Mouse (Mus musculus): ENCODE results near the gene Rgs14. TPM values are rescaled to one million over a fixed set of nuclear protein-coding genes. Genes with fewer than 3 reads are reported as not detected.

Rgs14 gene
- polyA plus RNA-seq, 1 experiment from 2014 or later: 1.3 TPM

DNA sequence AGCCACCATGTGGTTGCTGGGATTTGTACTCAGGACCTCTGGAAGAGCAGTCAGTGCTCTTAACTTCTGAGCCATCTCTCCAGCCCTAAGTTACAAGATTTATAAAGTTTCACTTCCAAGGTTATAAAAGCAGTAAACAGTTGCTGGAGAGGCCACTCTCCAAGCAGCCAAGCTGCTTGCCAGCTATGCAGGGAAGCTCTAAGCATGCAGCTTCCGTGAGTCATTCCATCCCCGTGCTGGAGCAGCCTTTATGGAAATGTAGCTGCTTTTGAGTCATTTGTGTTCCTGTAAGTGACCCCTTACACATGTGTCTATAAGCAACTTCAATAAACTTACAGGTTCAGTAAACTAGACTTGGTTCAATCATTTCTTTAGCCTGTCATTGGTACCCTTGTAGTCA, 61.0 kb downstream of the Rgs14 start:
- Histone ChIP-seq H3K36me3 (no peaks in the 10 kb centered on the region), H3K4me3 (no peak overlapping the region), H3K4me2 (replicated peaks) (no peak overlapping the region), H3K27ac (no peak overlapping the region), H3K27me3 (no peaks in the 10 kb centered on the region), H3K4me1 (no peaks in the 10 kb centered on the region), H3K9ac (no peak overlapping the region), H3K9me3 (peaks cover 9% of the 10 kb centered on the region; the same call in 1 of the 2 replicates)
- 74% methylated on average over 2 of the region's 2 CpGs for WGBS
- no peak for ATAC-seq (ENCODE audit: low FRiP score, low read depth)

DNA sequence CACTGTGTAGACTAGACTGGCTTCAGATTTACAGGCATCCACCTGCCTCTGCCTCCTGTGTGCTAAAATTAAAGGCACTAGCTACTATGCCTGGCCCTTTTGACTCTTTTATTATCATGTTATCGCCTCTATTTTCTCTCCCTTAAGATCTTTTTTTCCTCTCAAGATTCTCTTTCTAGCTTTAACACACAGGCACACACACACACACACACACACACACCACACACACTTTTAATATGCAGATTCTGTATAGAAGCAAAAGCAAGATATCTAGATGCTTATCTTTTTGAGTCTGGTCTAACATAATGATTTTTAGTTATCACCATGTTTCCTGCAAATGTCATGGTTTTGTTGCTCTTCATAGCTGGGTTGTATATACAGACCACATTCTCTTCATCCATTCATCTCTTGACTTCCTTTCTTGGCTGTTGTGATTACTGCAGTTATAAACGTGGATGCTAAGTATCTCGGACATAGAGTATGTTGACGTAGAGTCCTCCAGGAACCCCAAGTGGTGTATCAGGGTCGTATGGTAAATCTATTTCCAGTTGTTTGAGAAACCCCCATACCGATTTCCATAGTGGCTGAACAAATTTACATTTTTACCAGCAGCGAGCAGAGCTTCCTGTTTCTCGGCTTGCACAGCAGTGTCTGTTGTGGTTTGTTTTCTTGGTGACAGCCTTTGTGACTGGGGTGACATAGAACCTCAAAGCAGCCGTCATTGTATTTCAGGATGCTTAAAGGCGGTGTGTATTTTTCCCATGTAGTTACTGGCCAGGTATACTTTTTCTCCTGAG, 62.6 kb downstream of the Rgs14 start:
- Histone ChIP-seq H3K27me3 (no peaks in the 10 kb centered on the region), H3K27ac (no peak overlapping the region), H3K4me1 (no peaks in the 10 kb centered on the region), H3K4me2 (replicated peaks) (no peak overlapping the region), H3K36me3 (no peaks in the 10 kb centered on the region), H3K9ac (no peak overlapping the region), H3K4me3 (no peak overlapping the region), H3K9me3 (peaks cover 9% of the 10 kb centered on the region; the same call in 1 of the 2 replicates)
- 78% methylated on average over 10 of the region's 10 CpGs for WGBS
- no peak for ATAC-seq (ENCODE audit: low FRiP score, low read depth)

Other genes with a start within 250 kb of the Rgs14 start
- not detected in 2 replicates for gene Gm17617, start 236.2 kb upstream of the Rgs14 start, polyA plus RNA-seq (2015; fragmentation: Nextera tagmentation; extraction: Ambion mirVana)
- 11.8 and 12.0 TPM in 2 replicates for gene Fgfr4, start 217.1 kb upstream of the Rgs14 start, polyA plus RNA-seq (2015; fragmentation: Nextera tagmentation; extraction: Ambion mirVana)
- 80.4 and 82.4 TPM in 2 replicates for gene Nsd1, start 159.9 kb upstream of the Rgs14 start, polyA plus RNA-seq (2015; fragmentation: Nextera tagmentation; extraction: Ambion mirVana)
- 371 and 378 TPM in 2 replicates for gene Prelid1, start 49.2 kb upstream of the Rgs14 start, polyA plus RNA-seq (2015; fragmentation: Nextera tagmentation; extraction: Ambion mirVana)
- gene Rab24, start 47.8 kb upstream of the Rgs14 start, polyA plus RNA-seq (2015; fragmentation: Nextera tagmentation; extraction: Ambion mirVana): 104 and 109 TPM in 2 replicates
- gene Mxd3, start 39.9 kb upstream of the Rgs14 start, polyA plus RNA-seq (2015; fragmentation: Nextera tagmentation; extraction: Ambion mirVana): 40.9 and 41.0 TPM in 2 replicates
- gene Lman2, start 6.9 kb upstream of the Rgs14 start, polyA plus RNA-seq (2015; fragmentation: Nextera tagmentation; extraction: Ambion mirVana): 93.9 and 94.0 TPM in 2 replicates
- gene Slc34a1, start 28.5 kb downstream of the Rgs14 start, polyA plus RNA-seq (2015; fragmentation: Nextera tagmentation; extraction: Ambion mirVana): 0.06 TPM in 1 of 2 replicates, not detected in the other
- 0.29 TPM in 1 of 2 replicates, not detected in the other for gene Pfn3, start 45.5 kb downstream of the Rgs14 start, polyA plus RNA-seq (2015; fragmentation: Nextera tagmentation; extraction: Ambion mirVana)
- gene F12, start 57.1 kb downstream of the Rgs14 start, polyA plus RNA-seq (2015; fragmentation: Nextera tagmentation; extraction: Ambion mirVana): 0.08 and 0.51 TPM in 2 replicates
- 48.1 and 50.1 TPM in 2 replicates for gene Grk6, start 75.3 kb downstream of the Rgs14 start, polyA plus RNA-seq (2015; fragmentation: Nextera tagmentation; extraction: Ambion mirVana)
- gene Prr7, start 94.5 kb downstream of the Rgs14 start, polyA plus RNA-seq (2015; fragmentation: Nextera tagmentation; extraction: Ambion mirVana): 0.79 and 0.87 TPM in 2 replicates
- gene Dbn1, start 118.4 kb downstream of the Rgs14 start, polyA plus RNA-seq (2015; fragmentation: Nextera tagmentation; extraction: Ambion mirVana): 297 and 304 TPM in 2 replicates
- 175 and 181 TPM in 2 replicates for gene Pdlim7, start 143.9 kb downstream of the Rgs14 start, polyA plus RNA-seq (2015; fragmentation: Nextera tagmentation; extraction: Ambion mirVana)
- gene Dok3, start 159.6 kb downstream of the Rgs14 start, polyA plus RNA-seq (2015; fragmentation: Nextera tagmentation; extraction: Ambion mirVana): 2.3 and 2.9 TPM in 2 replicates
- 71.4 and 73.4 TPM in 2 replicates for gene Ddx41, start 166.9 kb downstream of the Rgs14 start, polyA plus RNA-seq (2015; fragmentation: Nextera tagmentation; extraction: Ambion mirVana)
- gene Fam193b, start 201.4 kb downstream of the Rgs14 start, polyA plus RNA-seq (2015; fragmentation: Nextera tagmentation; extraction: Ambion mirVana): 50.7 and 52.8 TPM in 2 replicates
- 166 and 175 TPM in 2 replicates for gene Tmed9, start 204.0 kb downstream of the Rgs14 start, polyA plus RNA-seq (2015; fragmentation: Nextera tagmentation; extraction: Ambion mirVana)
- gene B4galt7, start 230.2 kb downstream of the Rgs14 start, polyA plus RNA-seq (2015; fragmentation: Nextera tagmentation; extraction: Ambion mirVana): 34.8 and 37.3 TPM in 2 replicates